Mouse (Mus musculus): ENCODE data around the gene Cnih4.

- TF ChIP-seq POLR2A (IDR thresholded peaks at IDR 0.05; ENCODE audit: insufficient read length, low read depth) (no peak), MAX (IDR thresholded peaks at IDR 0.05; ENCODE audit: low read depth) (no peak), MYOG (IDR thresholded peaks at IDR 0.05; ENCODE audit: control insufficient read depth in 1 of 3, insufficient read depth in 1 of 3, insufficient read length in 2 of 3, low read depth in 2 of 3) (no peak), MYOD1 (IDR thresholded peaks at IDR 0.05; ENCODE audit: control insufficient read depth in 1 of 3, insufficient read length in 2 of 3, low read depth in 2 of 3) (no peak), TCF12 (IDR thresholded peaks at IDR 0.05; ENCODE audit: insufficient read depth, poor library complexity, severe bottlenecking) (no peak), TCF3 (IDR thresholded peaks at IDR 0.05; ENCODE audit: insufficient read length, low read depth) (no peak), POLR2AphosphoS2 (IDR thresholded peaks at IDR 0.05; ENCODE audit: insufficient read length, low read depth) (no peak)
These were observed 18.6 kb upstream of the Cnih4 start for GRCm38 (mm10) chr1:181125916-181126315.

All from myocyte (in vitro differentiated cells).